Mouse (Mus musculus): ENCODE results near the gene Smoc1. TPM values are rescaled to one million over a fixed set of nuclear protein-coding genes. Genes with fewer than 3 reads are reported as not detected.

Smoc1 gene
- polyA plus RNA-seq, 1 experiment from 2014 or later, result 8.6 TPM

- no peak overlapping the region for H3K27ac ChIP-seq (ENCODE audit: low read length)
- H3K36me3 ChIP-seq (ENCODE audit: control insufficient read depth, insufficient read depth), result no peaks in the 10 kb centered on the region
- ATAC-seq (replicated peaks; ENCODE audit: extremely low read depth, insufficient read depth, low FRiP score), result no peak
- no peak overlapping the region for H3K4me2 ChIP-seq (ENCODE audit: low read depth, low read length)
- H3K4me3 ChIP-seq (ENCODE audit: low read length), result no peak overlapping the region
- H3K4me1 ChIP-seq (ENCODE audit: control insufficient read depth, insufficient read depth, low read length), result 0 out of 2 replicates have a peak, but pooled peaks cover 2% of the 10 kb centered on the region
- H3K27me3 ChIP-seq (ENCODE audit: control insufficient read depth, insufficient read depth, low read length), result no peaks in the 10 kb centered on the region
- no peaks in the 10 kb centered on the region for H3K9me3 ChIP-seq (replicated peaks; ENCODE audit: control insufficient read depth, low read length)
- 89% methylated on average over 3 of the region's 3 CpGs for WGBS
- no peak overlapping the region for H3K9ac ChIP-seq (ENCODE audit: low read length)
These were observed 32.0 kb downstream of the Smoc1 start for GRCm38 (mm10) chr12:81058561-81058960.

- no peak overlapping the region for H3K4me3 ChIP-seq (ENCODE audit: low read length)
- H3K27me3 ChIP-seq (ENCODE audit: control insufficient read depth, insufficient read depth, low read length), result no peaks in the 10 kb centered on the region
- H3K9me3 ChIP-seq (replicated peaks; ENCODE audit: control insufficient read depth, low read length), result no peaks in the 10 kb centered on the region
- H3K27ac ChIP-seq (ENCODE audit: low read length), result no peak overlapping the region
- 74% methylated on average over 6 of the region's 6 CpGs for WGBS
- no peaks in the 10 kb centered on the region for H3K36me3 ChIP-seq (ENCODE audit: control insufficient read depth, insufficient read depth)
- no peaks in the 10 kb centered on the region for H3K4me1 ChIP-seq (ENCODE audit: control insufficient read depth, insufficient read depth, low read length)
- ATAC-seq (replicated peaks; ENCODE audit: extremely low read depth, insufficient read depth, low FRiP score), result no peak
- no peak overlapping the region for H3K9ac ChIP-seq (ENCODE audit: low read length)
- H3K4me2 ChIP-seq (ENCODE audit: low read depth, low read length), result no peak overlapping the region
These were observed 35.3 kb downstream of the Smoc1 start for GRCm38 (mm10) chr12:81061831-81062361.

DNA sequence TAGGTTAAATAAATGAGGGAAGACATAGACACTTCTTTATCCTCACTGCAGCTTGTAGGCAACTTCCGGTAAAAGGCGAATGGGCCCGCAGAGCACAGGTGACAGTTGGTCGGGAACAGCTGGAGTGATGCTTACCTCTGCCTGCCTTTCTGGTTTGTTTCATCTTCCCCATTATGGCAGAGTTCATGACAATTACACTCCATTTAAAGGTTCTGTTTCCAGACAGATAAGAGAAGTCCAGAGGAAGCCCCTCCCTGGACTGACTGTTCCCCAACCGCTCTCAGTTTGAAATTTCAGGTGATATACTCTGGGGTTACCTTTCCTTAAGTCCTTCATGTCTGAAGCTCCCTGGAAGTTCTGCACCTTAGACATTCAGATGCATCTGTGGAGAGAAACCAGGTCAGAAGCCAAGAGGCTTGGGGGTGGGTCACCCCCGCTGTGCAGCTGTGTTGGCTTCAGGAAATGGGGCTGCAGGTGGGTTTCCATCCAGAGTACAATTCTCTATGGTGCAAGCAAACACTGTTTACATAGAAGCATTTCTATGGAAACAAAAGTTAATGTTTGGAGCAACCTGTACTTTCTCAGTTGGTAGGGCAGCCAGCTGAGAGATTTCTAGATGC lies 36.8 kb downstream of the Smoc1 start:
- no peaks in the 10 kb centered on the region for H3K4me1 ChIP-seq (ENCODE audit: control insufficient read depth, insufficient read depth, low read length)
- H3K9ac ChIP-seq (ENCODE audit: low read length), result no peak overlapping the region
- H3K27ac ChIP-seq (ENCODE audit: low read length), result no peak overlapping the region
- no peaks in the 10 kb centered on the region for H3K9me3 ChIP-seq (replicated peaks; ENCODE audit: control insufficient read depth, low read length)
- no peak overlapping the region for H3K4me3 ChIP-seq (ENCODE audit: low read length)
- peak; percentile 23; the same call in 1 of the 2 replicates for ATAC-seq (replicated peaks; ENCODE audit: extremely low read depth, insufficient read depth, low FRiP score)
- no peaks in the 10 kb centered on the region for H3K27me3 ChIP-seq (ENCODE audit: control insufficient read depth, insufficient read depth, low read length)
- no peaks in the 10 kb centered on the region for H3K36me3 ChIP-seq (ENCODE audit: control insufficient read depth, insufficient read depth)
- whole genome bisulfite sequencing, result 76% methylated on average over 6 of the region's 6 CpGs
- H3K4me2 ChIP-seq (ENCODE audit: low read depth, low read length), result no peak overlapping the region

DNA sequence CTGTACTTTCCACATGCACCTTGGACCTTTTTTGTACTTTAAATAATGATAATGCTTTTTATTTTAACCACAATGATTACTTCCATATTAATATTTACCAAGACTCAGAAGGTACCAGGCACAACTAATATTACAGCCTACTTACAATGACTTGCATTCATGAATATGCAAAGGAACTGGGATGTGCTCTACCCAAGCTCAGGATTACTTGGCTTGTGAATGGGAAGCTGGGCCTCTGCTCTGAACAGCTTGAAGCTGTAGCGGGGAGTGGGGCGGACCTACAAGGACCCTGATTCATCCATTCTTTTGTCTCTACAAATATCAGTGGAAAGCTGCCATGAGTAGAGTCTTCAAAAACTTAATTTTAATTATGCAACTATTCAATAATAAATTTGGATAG lies 47.5 kb downstream of the Smoc1 start:
- H3K27ac ChIP-seq (ENCODE audit: low read length), result no peak overlapping the region
- H3K4me2 ChIP-seq (ENCODE audit: low read depth, low read length), result no peak overlapping the region
- WGBS, result 89% methylated on average over 2 of the region's 2 CpGs
- no peak overlapping the region for H3K4me3 ChIP-seq (ENCODE audit: low read length)
- no peaks in the 10 kb centered on the region for H3K27me3 ChIP-seq (ENCODE audit: control insufficient read depth, insufficient read depth, low read length)
- peaks cover 2% of the 10 kb centered on the region for H3K9me3 ChIP-seq (replicated peaks; ENCODE audit: control insufficient read depth, low read length)
- no peaks in the 10 kb centered on the region for H3K4me1 ChIP-seq (ENCODE audit: control insufficient read depth, insufficient read depth, low read length)
- peaks cover 2% of the 10 kb centered on the region; the same call in 1 of the 2 replicates for H3K36me3 ChIP-seq (ENCODE audit: control insufficient read depth, insufficient read depth)
- H3K9ac ChIP-seq (ENCODE audit: low read length), result no peak overlapping the region
- no peak for ATAC-seq (replicated peaks; ENCODE audit: extremely low read depth, insufficient read depth, low FRiP score)

DNA sequence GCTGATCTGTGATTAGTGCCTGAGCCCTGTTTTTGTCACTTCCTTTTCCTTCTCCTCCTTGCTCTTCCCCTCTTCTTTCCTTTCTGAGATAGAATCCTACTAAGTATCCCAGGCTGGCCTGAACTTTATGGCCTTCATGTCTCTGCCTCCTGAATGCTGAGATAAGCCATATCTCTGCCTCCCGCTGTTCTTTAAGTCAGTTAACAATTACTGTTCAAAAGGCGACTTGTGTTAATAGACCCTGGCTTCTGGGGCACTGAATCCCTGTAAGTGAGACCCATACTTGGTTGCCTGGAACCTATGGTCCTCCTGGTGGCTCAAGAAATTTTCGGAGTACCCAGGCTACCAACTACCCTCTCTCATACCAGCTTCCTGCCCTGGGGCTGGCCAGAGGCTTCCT lies 48.3 kb downstream of the Smoc1 start:
- Histone ChIP-seq H3K9me3 (replicated peaks; ENCODE audit: control insufficient read depth, low read length) (peaks cover 4% of the 10 kb centered on the region), H3K4me3 (ENCODE audit: low read length) (no peak overlapping the region), H3K4me1 (ENCODE audit: control insufficient read depth, insufficient read depth, low read length) (no peaks in the 10 kb centered on the region), H3K27me3 (ENCODE audit: control insufficient read depth, insufficient read depth, low read length) (no peaks in the 10 kb centered on the region), H3K4me2 (ENCODE audit: low read depth, low read length) (no peak overlapping the region), H3K9ac (ENCODE audit: low read length) (no peak overlapping the region), H3K27ac (ENCODE audit: low read length) (no peak overlapping the region), H3K36me3 (ENCODE audit: control insufficient read depth, insufficient read depth) (peaks cover 2% of the 10 kb centered on the region; the same call in 1 of the 2 replicates)
- no peak for ATAC-seq (replicated peaks; ENCODE audit: extremely low read depth, insufficient read depth, low FRiP score)
- WGBS, result 57% methylated on average over 3 of the region's 3 CpGs

- Histone ChIP-seq H3K27me3 (ENCODE audit: control insufficient read depth, insufficient read depth, low read length) (no peaks in the 10 kb centered on the region), H3K9me3 (replicated peaks; ENCODE audit: control insufficient read depth, low read length) (peaks cover 4% of the 10 kb centered on the region), H3K4me2 (ENCODE audit: low read depth, low read length) (no peak overlapping the region), H3K27ac (ENCODE audit: low read length) (no peak overlapping the region), H3K9ac (ENCODE audit: low read length) (no peak overlapping the region), H3K4me1 (ENCODE audit: control insufficient read depth, insufficient read depth, low read length) (no peaks in the 10 kb centered on the region), H3K4me3 (ENCODE audit: low read length) (no peak overlapping the region), H3K36me3 (ENCODE audit: control insufficient read depth, insufficient read depth) (peaks cover 2% of the 10 kb centered on the region; the same call in 1 of the 2 replicates)
- WGBS, result 48% methylated on average over 2 of the region's 2 CpGs
- ATAC-seq (replicated peaks; ENCODE audit: extremely low read depth, insufficient read depth, low FRiP score), result 0 out of 2 replicates have a peak, but pooled peaks have one; percentile 28
These were observed 51.5 kb downstream of the Smoc1 start for GRCm38 (mm10) chr12:81077953-81078646.

DNA sequence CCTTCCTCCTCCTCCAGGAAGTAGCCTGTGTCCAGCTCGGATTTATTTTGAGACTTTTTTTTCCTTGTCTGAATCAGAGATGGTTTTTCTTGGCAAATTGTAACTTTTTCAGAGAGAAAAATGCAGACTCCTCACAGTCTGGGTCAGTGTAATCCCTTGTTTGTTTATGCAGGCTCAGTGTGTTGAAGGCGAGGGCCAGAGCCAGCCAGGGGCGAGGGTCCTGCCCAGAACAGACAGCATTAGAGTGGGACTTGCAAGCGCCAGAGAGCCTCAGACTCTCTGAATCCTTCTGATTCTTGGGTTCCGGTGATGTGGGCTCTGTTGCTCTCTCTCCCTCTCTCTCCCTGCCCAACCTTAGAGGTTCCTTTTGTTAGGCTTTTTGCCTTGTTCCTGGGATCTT lies 53.7 kb downstream of the Smoc1 start:
- no peaks in the 10 kb centered on the region for H3K27me3 ChIP-seq (ENCODE audit: control insufficient read depth, insufficient read depth, low read length)
- WGBS, result 58% methylated on average over 5 of the region's 5 CpGs
- peaks cover 4% of the 10 kb centered on the region for H3K9me3 ChIP-seq (replicated peaks; ENCODE audit: control insufficient read depth, low read length)
- no peaks in the 10 kb centered on the region for H3K4me1 ChIP-seq (ENCODE audit: control insufficient read depth, insufficient read depth, low read length)
- H3K9ac ChIP-seq (ENCODE audit: low read length), result no peak overlapping the region
- peak; percentile 64; the same call in 1 of the 2 replicates for ATAC-seq (replicated peaks; ENCODE audit: extremely low read depth, insufficient read depth, low FRiP score)
- no peak overlapping the region for H3K4me3 ChIP-seq (ENCODE audit: low read length)
- no peak overlapping the region for H3K4me2 ChIP-seq (ENCODE audit: low read depth, low read length)
- H3K27ac ChIP-seq (ENCODE audit: low read length), result peak overlapping the region; percentile 6; the same call in 1 of the 2 replicates
- H3K36me3 ChIP-seq (ENCODE audit: control insufficient read depth, insufficient read depth), result peaks cover 2% of the 10 kb centered on the region; the same call in 1 of the 2 replicates

- no peaks in the 10 kb centered on the region for H3K27me3 ChIP-seq (ENCODE audit: control insufficient read depth, insufficient read depth, low read length)
- 73% methylated on average over 3 of the region's 3 CpGs for WGBS
- no peak overlapping the region for H3K4me3 ChIP-seq (ENCODE audit: low read length)
- H3K4me1 ChIP-seq (ENCODE audit: control insufficient read depth, insufficient read depth, low read length), result no peaks in the 10 kb centered on the region
- H3K4me2 ChIP-seq (ENCODE audit: low read depth, low read length), result no peak overlapping the region
- H3K36me3 ChIP-seq (ENCODE audit: control insufficient read depth, insufficient read depth), result peaks cover 2% of the 10 kb centered on the region; the same call in 1 of the 2 replicates
- peaks cover 4% of the 10 kb centered on the region for H3K9me3 ChIP-seq (replicated peaks; ENCODE audit: control insufficient read depth, low read length)
- H3K27ac ChIP-seq (ENCODE audit: low read length), result no peak overlapping the region
- ATAC-seq (replicated peaks; ENCODE audit: extremely low read depth, insufficient read depth, low FRiP score), result no peak
- no peak overlapping the region for H3K9ac ChIP-seq (ENCODE audit: low read length)
These were observed 54.4 kb downstream of the Smoc1 start for GRCm38 (mm10) chr12:81081031-81081430.

DNA sequence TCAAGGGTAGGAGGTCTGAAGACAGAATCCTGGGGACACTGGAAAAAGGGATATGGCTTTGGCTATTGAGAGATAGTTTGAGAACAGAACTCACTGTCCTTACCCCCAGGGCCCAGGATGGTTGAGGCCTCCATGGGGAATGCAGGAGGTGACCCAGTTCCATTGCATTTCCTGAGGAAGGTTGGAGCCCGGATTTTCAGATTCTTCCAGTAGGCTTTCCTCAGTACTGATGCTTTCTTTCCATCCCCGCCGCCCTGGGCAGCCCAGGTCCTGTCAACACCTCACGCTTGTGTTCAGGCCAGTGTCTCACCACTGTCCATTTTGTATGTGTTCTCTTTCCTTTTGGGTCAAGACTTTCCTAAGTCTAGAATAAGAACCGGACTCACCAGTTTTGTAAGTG lies 56.5 kb downstream of the Smoc1 start:
- Histone ChIP-seq H3K9ac (ENCODE audit: low read length) (no peak overlapping the region), H3K4me3 (ENCODE audit: low read length) (no peak overlapping the region), H3K4me2 (ENCODE audit: low read depth, low read length) (no peak overlapping the region), H3K4me1 (ENCODE audit: control insufficient read depth, insufficient read depth, low read length) (no peaks in the 10 kb centered on the region), H3K27me3 (ENCODE audit: control insufficient read depth, insufficient read depth, low read length) (no peaks in the 10 kb centered on the region; the same call in 1 of the 2 replicates), H3K9me3 (replicated peaks; ENCODE audit: control insufficient read depth, low read length) (peaks cover 4% of the 10 kb centered on the region), H3K27ac (ENCODE audit: low read length) (no peak overlapping the region), H3K36me3 (ENCODE audit: control insufficient read depth, insufficient read depth) (peaks cover 2% of the 10 kb centered on the region; the same call in 1 of the 2 replicates)
- ATAC-seq (replicated peaks; ENCODE audit: extremely low read depth, insufficient read depth, low FRiP score), result no peak
- 62% methylated on average over 5 of the region's 5 CpGs for WGBS
